ENCODE assay signal across 12 mouse cellular contexts in the genomic region with DNA sequence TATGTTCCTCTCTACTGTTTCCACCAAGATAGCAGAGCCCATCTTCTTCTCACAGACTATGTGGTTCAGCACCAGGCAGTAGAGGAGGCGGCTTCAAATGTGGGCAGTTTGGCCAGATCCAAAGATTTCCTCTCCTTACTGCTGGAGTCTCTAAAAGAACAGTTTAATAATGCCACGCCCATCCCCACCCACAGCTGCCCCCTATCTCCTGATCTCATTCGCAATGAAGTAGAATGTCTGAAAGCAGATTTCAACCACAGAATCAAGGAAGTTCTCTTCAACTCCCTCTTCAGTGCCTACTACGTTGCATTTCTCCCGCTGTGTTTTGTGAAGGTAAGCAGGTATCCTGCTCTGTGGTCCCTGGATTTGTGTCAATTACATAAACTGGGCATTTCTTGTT.
"Had no signal": no experiment of that assay in that cellular context is flagged by ENCODE, and none has a peak within 500 bp of the region (broad histone marks: within the 10 kb centered on the region; RNA-seq: fewer than 3 reads in every experiment).

No protein-coding gene starts in this region.

- H3K27ac ChIP-seq: limb, embryonic 13.5 days; liver, embryonic 14.5 days; midbrain, embryonic 10.5 days had no signal

- H3K27me3 ChIP-seq: limb, embryonic 13.5 days had no signal

- DNase-seq: kidney, adult 8-10 months; kidney, postnatal 25 days; layer of hippocampus, adult 9-11 months; layer of hippocampus, postnatal 36 days; lung, adult 18-20 months; right cerebral cortex, adult 18-20 months; right cerebral cortex, postnatal 25 days had no signal

- H3K4me3 ChIP-seq: limb, embryonic 13.5 days; midbrain, embryonic 10.5 days had no signal

- ATAC-seq: intestine, postnatal 0 days; midbrain, embryonic 16.5 days had no signal

- H3K4me1 ChIP-seq: limb, embryonic 13.5 days; midbrain, embryonic 10.5 days had no signal
